In the genomic region with DNA sequence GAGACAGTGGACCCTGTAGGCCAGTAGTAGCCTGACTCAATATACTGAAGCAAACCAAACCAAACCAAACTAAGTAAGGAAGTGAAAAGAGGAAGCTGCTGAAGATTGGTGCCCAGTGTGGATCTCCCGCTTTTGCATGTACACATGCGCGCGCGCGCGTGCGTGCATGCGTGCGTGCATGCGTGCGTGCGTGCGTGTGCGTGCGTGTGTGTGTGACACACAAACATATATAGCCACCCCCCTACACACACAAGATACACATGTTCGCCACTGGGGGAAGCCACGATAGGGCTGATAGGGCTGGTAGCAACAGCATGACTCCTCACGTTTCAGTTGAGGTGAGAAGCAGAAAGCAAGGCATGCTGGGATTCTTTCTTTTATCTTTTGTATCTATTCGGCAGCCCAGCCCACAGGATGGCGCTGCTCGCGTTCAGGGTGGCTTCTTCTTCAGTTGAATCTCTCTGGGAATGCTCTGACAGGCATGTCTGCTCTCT, we compare ENCODE assay signal across 8 mouse cellular contexts. TPM values are rescaled to one million over a fixed set of nuclear protein-coding genes. Genes with fewer than 3 reads are reported as not detected.
DNase-seq lines count a peak whose midpoint lies in the region; ATAC-seq and TF ChIP-seq lines count a peak whose summit lies in the region.

No protein-coding gene starts in this region.

- TF ChIP-seq POLR2A in bone marrow, adult 2 months (IDR thresholded peaks at IDR 0.05; ENCODE audit: borderline replicate concordance, control insufficient read depth, low read depth, low read length): no peak

- no peak for ATAC-seq in midbrain, embryonic 16.5 days

- H3K27ac ChIP-seq in layer of hippocampus, adult 2 months: peak overlapping the region; percentile 46; the same call in 1 of the 2 replicates
- peak overlapping the region; percentile 49 for H3K27ac ChIP-seq in bone marrow, adult 2 months (ENCODE audit: control insufficient read depth, insufficient read depth, low read depth, low read length, poor library complexity)
- peak overlapping the region; percentile 49 for H3K27ac ChIP-seq in forebrain, embryonic 10.5 days
- peak overlapping the region; percentile 46; the same call in 1 of the 2 replicates for H3K27ac ChIP-seq in limb, embryonic 10.5 days
- H3K27ac ChIP-seq in midbrain, embryonic 16.5 days (ENCODE audit: low read length): no peak overlapping the region

- H3K9ac ChIP-seq in midbrain, embryonic 16.5 days (ENCODE audit: low read depth, low read length): no peak overlapping the region

- no peaks in the 10 kb centered on the region for H3K36me3 ChIP-seq in forebrain, embryonic 10.5 days (replicated peaks)
- no peaks in the 10 kb centered on the region for H3K36me3 ChIP-seq in limb, embryonic 10.5 days
- no peaks in the 10 kb centered on the region for H3K36me3 ChIP-seq in midbrain, embryonic 16.5 days (ENCODE audit: control insufficient read depth, insufficient read depth, low read length)

- H3K4me2 ChIP-seq in midbrain, embryonic 16.5 days (ENCODE audit: low read length): peak overlapping the region; percentile 37

- H3K9me3 ChIP-seq in forebrain, embryonic 10.5 days: no peaks in the 10 kb centered on the region
- H3K9me3 ChIP-seq in limb, embryonic 10.5 days (replicated peaks): no peaks in the 10 kb centered on the region
- no peaks in the 10 kb centered on the region for H3K9me3 ChIP-seq in midbrain, embryonic 16.5 days (replicated peaks; ENCODE audit: control insufficient read depth, low read length, poor library complexity, severe bottlenecking)

- 1% methylated on average over 23 of the region's 23 CpGs for WGBS in bone marrow, adult 2 months
- 38% methylated on average over 23 of the region's 23 CpGs for WGBS in forebrain, embryonic 10.5 days
- 36% methylated on average over 23 of the region's 23 CpGs for WGBS in limb, embryonic 10.5 days
- 49% methylated on average over 23 of the region's 23 CpGs for WGBS in midbrain, embryonic 16.5 days

- peaks cover 39% of the 10 kb centered on the region for H3K27me3 ChIP-seq in forebrain, embryonic 10.5 days (ENCODE audit: poor library complexity, severe bottlenecking)
- H3K27me3 ChIP-seq in limb, embryonic 10.5 days (ENCODE audit: low read depth, poor library complexity, severe bottlenecking): peaks cover 35% of the 10 kb centered on the region
- H3K27me3 ChIP-seq in midbrain, embryonic 16.5 days (ENCODE audit: control insufficient read depth, insufficient read depth, low read depth, low read length): peaks cover 4% of the 10 kb centered on the region; the same call in 1 of the 2 replicates

- peak; percentile 67 for TF ChIP-seq CTCF in layer of hippocampus, adult 2 months (conservative IDR thresholded peaks at IDR 0.05)
- no peak; the same call in 1 of the 2 replicates for TF ChIP-seq CTCF in bone marrow, adult 2 months (IDR thresholded peaks at IDR 0.05; ENCODE audit: control insufficient read depth, insufficient read depth, low read length)

- H3K4me3 ChIP-seq in layer of hippocampus, adult 2 months: no peak overlapping the region; the same call in 1 of the 2 replicates
- peak overlapping the region; percentile 77 for H3K4me3 ChIP-seq in bone marrow, adult 2 months (replicated peaks; ENCODE audit: control insufficient read depth, low read depth, low read length)
- H3K4me3 ChIP-seq in forebrain, embryonic 10.5 days: peak overlapping the region; percentile 38
- peak overlapping the region; percentile 37 for H3K4me3 ChIP-seq in limb, embryonic 10.5 days
- H3K4me3 ChIP-seq in midbrain, embryonic 16.5 days (ENCODE audit: low read depth, low read length): 0 out of 2 replicates have a peak overlapping the region, but pooled peaks have one; percentile 2

- H3K4me1 ChIP-seq in bone marrow, adult 2 months (ENCODE audit: control insufficient read depth, insufficient read depth, low read length): no peaks in the 10 kb centered on the region
- peaks cover 22% of the 10 kb centered on the region for H3K4me1 ChIP-seq in forebrain, embryonic 10.5 days
- peaks cover 15% of the 10 kb centered on the region for H3K4me1 ChIP-seq in limb, embryonic 10.5 days
- H3K4me1 ChIP-seq in midbrain, embryonic 16.5 days (ENCODE audit: control insufficient read depth, insufficient read depth, low read length): peaks cover 4% of the 10 kb centered on the region; the same call in 1 of the 2 replicates

- no peak for DNase-seq in layer of hippocampus, adult 2 months (ENCODE audit: low spot score in 2 of 2)
- no peak for DNase-seq in layer of hippocampus, postnatal 25 days (ENCODE audit: extremely low spot score in 1 of 2, low spot score in 1 of 2)
- peak; percentile 43 for DNase-seq in forebrain, embryonic 10.5 days (ENCODE audit: extremely low spot score, low spot score)
- DNase-seq in limb, embryonic 10.5 days (ENCODE audit: low spot score): no peak
- DNase-seq in ovary, postnatal 10 days (ENCODE audit: low spot score): no peak
- no peak for DNase-seq in left cerebral cortex, adult 11 months (ENCODE audit: low spot score)

RNA-seq across cellular contexts. Expression of a gene that starts 6.4 kb away (rescaled TPM):
- 100 to 1,000 TPM; 285 to 294 TPM for total RNA-seq in layer of hippocampus, adult 2 months (2021)
- total RNA-seq in layer of hippocampus, postnatal 25 days (2021): 100 to 1,000 TPM; 259 to 284 TPM
- polyA plus RNA-seq in bone marrow, adult 2 months (2011; ENCODE audit: insufficient read depth, insufficient read length, low replicate concordance, missing spikeins): 0.49 TPM in 1 of 2 replicates, not detected in the other
- 43.3 and 47.8 TPM in 2 replicates for polyA plus RNA-seq in forebrain, embryonic 10.5 days (2016; fragmentation: Nextera tagmentation; extraction: Ambion mirVana)
- polyA plus RNA-seq in limb, embryonic 10.5 days (2016; fragmentation: Nextera tagmentation; extraction: Ambion mirVana): 57.5 and 62.0 TPM in 2 replicates
- polyA plus RNA-seq in midbrain, embryonic 16.5 days (2015; fragmentation: Nextera tagmentation; extraction: Ambion mirVana): 148 and 164 TPM in 2 replicates

Comparison
In these comparisons a context has a peak if more than half of its experiments do, and no peak if none do; other contexts are left out.
1. RNA of a gene that starts 6.4 kb away (polyA plus RNA-seq): 148 to 164 TPM in midbrain, embryonic 16.5 days, 57.5 to 62.0 TPM in limb, embryonic 10.5 days and 43.3 to 47.8 TPM in forebrain, embryonic 10.5 days; 0.49 TPM in bone marrow, adult 2 months; every median in the first group is over 10 times any median in the second.